ENCODE assay signal across 11 mouse cellular contexts in the genomic region with DNA sequence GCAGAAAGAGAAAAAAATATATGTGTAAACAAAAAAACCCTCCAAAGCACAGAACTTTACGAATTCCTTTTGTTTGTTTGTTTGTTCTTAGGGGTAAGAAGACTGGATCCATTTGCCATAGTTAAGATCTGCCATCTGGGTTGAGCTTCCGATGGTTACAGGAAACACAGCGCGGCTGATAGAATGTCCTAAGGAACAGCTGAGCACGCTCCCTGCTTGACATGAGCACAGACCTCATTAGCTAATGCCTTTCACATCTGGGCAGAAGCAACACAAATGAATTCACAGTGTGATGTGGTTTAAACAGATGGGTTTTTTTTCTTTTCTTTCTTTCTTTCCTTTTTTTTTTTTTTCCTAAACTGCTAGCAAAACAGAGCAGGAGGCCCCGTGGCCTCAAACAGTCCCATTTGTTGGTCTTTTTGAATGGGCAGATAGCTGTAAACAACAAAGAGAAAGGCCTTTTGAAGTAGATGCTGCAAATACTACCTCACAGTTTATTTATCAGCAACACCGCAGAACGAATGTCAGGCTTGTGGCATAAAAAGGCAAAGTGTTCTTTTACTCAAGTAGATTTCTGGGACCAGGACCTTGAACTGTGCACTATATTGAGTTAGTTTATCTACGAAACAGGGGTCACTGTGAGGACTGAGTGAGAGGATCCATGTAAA.
A peak's percentile ranks its signal among the peaks of the same experiment; 100 is the strongest.
DNase-seq lines count a peak whose midpoint lies in the region; ATAC-seq and TF ChIP-seq lines count a peak whose summit lies in the region.
"Had no signal": no experiment of that assay in that cellular context is flagged by ENCODE, and none has a peak within 500 bp of the region (broad histone marks: within the 10 kb centered on the region; RNA-seq: fewer than 3 reads in every experiment).

No protein-coding gene starts in this region.

- DNase-seq in gastrocnemius, adult 2 months, result no peak
- no peak for DNase-seq in gastrocnemius, adult 18-20 months (ENCODE audit: low spot score)
- DNase-seq in liver, adult 2 months (ENCODE audit: extremely low read depth, low read depth, low spot score), result peak; percentile 45
- no peak for DNase-seq in c-Kit-positive CD71-positive TER-119-positive erythroid progenitor cells, embryonic 14.5 days (ENCODE audit: low spot score)
- no peak for DNase-seq in spleen, postnatal 4 days (ENCODE audit: low spot score in 2 of 2)
- DNase-seq: B cell, adult 2 months; gastrocnemius, postnatal 25 days; kidney, postnatal 10 days had no signal

- no peaks in the 10 kb centered on the region; the same call in 1 of the 2 replicates for H3K4me1 ChIP-seq in liver, adult 2 months (ENCODE audit: control insufficient read depth, insufficient read depth, low read length)
- peaks cover 20% of the 10 kb centered on the region for H3K4me1 ChIP-seq in liver, embryonic 12.5 days
- peaks cover 46% of the 10 kb centered on the region for H3K4me1 ChIP-seq in bone marrow macrophage, adult 2 months (ENCODE audit: control insufficient read depth, insufficient read depth, low read length)

- WGBS in liver, adult 2 months, result 47% methylated on average over 9 of the region's 9 CpGs
- 25% methylated on average over 9 of the region's 9 CpGs for WGBS in liver, embryonic 12.5 days (ENCODE audit: insufficient replicate concordance)

- H3K36me3 ChIP-seq in liver, adult 2 months (ENCODE audit: control insufficient read depth, insufficient read depth, low read length), result no peaks in the 10 kb centered on the region
- no peaks in the 10 kb centered on the region for H3K36me3 ChIP-seq in liver, embryonic 12.5 days

- H3K4me2 ChIP-seq in liver, embryonic 12.5 days, result no peak overlapping the region

- H3K27ac ChIP-seq in gastrocnemius, adult 2 months, result peak overlapping the region; percentile 53
- no peak overlapping the region for H3K27ac ChIP-seq in liver, adult 2 months (replicated peaks; ENCODE audit: insufficient read depth, low read depth, low read length)
- no peak overlapping the region for H3K27ac ChIP-seq in liver, embryonic 12.5 days
- H3K27ac ChIP-seq in bone marrow macrophage, adult 2 months (ENCODE audit: insufficient read depth, low read depth, low read length), result peak overlapping the region; percentile 99

- no peak for TF ChIP-seq POLR2A in liver, adult 2 months (IDR thresholded peaks at IDR 0.05; ENCODE audit: extremely low read depth, insufficient read depth, low read length)
- no peak for TF ChIP-seq POLR2A in bone marrow macrophage, adult 2 months (IDR thresholded peaks at IDR 0.05; ENCODE audit: borderline replicate concordance, low read depth, low read length)

- H3K9ac ChIP-seq in liver, adult 2 months (ENCODE audit: low read depth, low read length), result no peak overlapping the region
- no peak overlapping the region for H3K9ac ChIP-seq in liver, embryonic 12.5 days

- no peaks in the 10 kb centered on the region for H3K9me3 ChIP-seq in liver, embryonic 12.5 days (replicated peaks)

- TF ChIP-seq CTCF in gastrocnemius, adult 2 months (IDR thresholded peaks at IDR 0.05), result no peak
- TF ChIP-seq CTCF in liver, adult 2 months (IDR thresholded peaks at IDR 0.05; ENCODE audit: low read depth, low read length), result no peak
- TF ChIP-seq CTCF in bone marrow macrophage, adult 2 months (IDR thresholded peaks at IDR 0.05; ENCODE audit: low read depth, low read length), result no peak

- H3K4me3 ChIP-seq in gastrocnemius, adult 2 months, result no peak overlapping the region
- no peak overlapping the region for H3K4me3 ChIP-seq in liver, adult 2 months (ENCODE audit: insufficient read depth, low read depth, low read length)
- no peak overlapping the region for H3K4me3 ChIP-seq in liver, embryonic 12.5 days
- H3K4me3 ChIP-seq in bone marrow macrophage, adult 2 months (ENCODE audit: insufficient read depth, low read length), result peak overlapping the region; percentile 5; the same call in 1 of the 2 replicates

- ATAC-seq in liver, embryonic 12.5 days, result no peak
- peak; percentile 43 for ATAC-seq in megakaryocyte, adult 5-6 weeks (ENCODE audit: poor library complexity, severe bottlenecking)

- no peaks in the 10 kb centered on the region for H3K27me3 ChIP-seq in liver, adult 2 months (ENCODE audit: control insufficient read depth, insufficient read depth, low read length)
- no peaks in the 10 kb centered on the region for H3K27me3 ChIP-seq in liver, embryonic 12.5 days (replicated peaks)

- intact Hi-C loops in gastrocnemius, adult 2 months (cut with DNase I), result no loop called here

- no peaks in the 10 kb centered on the region for H3K79me2 ChIP-seq in liver, adult 2 months (ENCODE audit: control insufficient read depth, insufficient read depth, low read length)

Comparison
In these comparisons a context has a peak if more than half of its experiments do, and no peak if none do; other contexts are left out.
1. H3K27ac ChIP-seq: peak in gastrocnemius, adult 2 months (single experiment) and bone marrow macrophage, adult 2 months (single experiment); none in liver, adult 2 months (single experiment) and liver, embryonic 12.5 days (single experiment).